Mouse (Mus musculus): ENCODE data around the gene Vmn2r15. TPM values are rescaled to one million over a fixed set of nuclear protein-coding genes. Genes with fewer than 3 reads are reported as not detected.

Gene Vmn2r15
- total and polyA plus RNA-seq, 3 experiments: not detected

Other genes starting within 250 kb of the Vmn2r15 start
- gene Vmn2r11, start 238.1 kb downstream of the Vmn2r15 start, total RNA-seq (2012; rRNA removed): not detected in 2 replicates
- gene Vmn2r11, start 238.1 kb downstream of the Vmn2r15 start, polyA plus RNA-seq (2012; ENCODE audit: insufficient read depth in 1 of 2, insufficient read length in 2 of 2, low read depth in 1 of 2, low replicate concordance in 2 of 2, missing spikeins in 1 of 2): not detected
- not detected in 2 replicates for gene Vmn2r12, start 199.7 kb downstream of the Vmn2r15 start, total RNA-seq (2012; rRNA removed)
- not detected for gene Vmn2r12, start 199.7 kb downstream of the Vmn2r15 start, polyA plus RNA-seq (2012; ENCODE audit: insufficient read depth in 1 of 2, insufficient read length in 2 of 2, low read depth in 1 of 2, low replicate concordance in 2 of 2, missing spikeins in 1 of 2)
- not detected in 2 replicates for gene Vmn2r13, start 105.4 kb downstream of the Vmn2r15 start, total RNA-seq (2012; rRNA removed)
- gene Vmn2r13, start 105.4 kb downstream of the Vmn2r15 start, polyA plus RNA-seq (2012; ENCODE audit: insufficient read depth in 1 of 2, insufficient read length in 2 of 2, low read depth in 1 of 2, low replicate concordance in 2 of 2, missing spikeins in 1 of 2): not detected
- gene Vmn2r14, start 72.9 kb downstream of the Vmn2r15 start, total RNA-seq (2012; rRNA removed): not detected in 2 replicates
- not detected for gene Vmn2r14, start 72.9 kb downstream of the Vmn2r15 start, polyA plus RNA-seq (2012; ENCODE audit: insufficient read depth in 1 of 2, insufficient read length in 2 of 2, low read depth in 1 of 2, low replicate concordance in 2 of 2, missing spikeins in 1 of 2)
- gene Vmn2r16, start 32.5 kb upstream of the Vmn2r15 start, total RNA-seq (2012; rRNA removed): not detected in 2 replicates
- not detected for gene Vmn2r16, start 32.5 kb upstream of the Vmn2r15 start, polyA plus RNA-seq (2012; ENCODE audit: insufficient read depth in 1 of 2, insufficient read length in 2 of 2, low read depth in 1 of 2, low replicate concordance in 2 of 2, missing spikeins in 1 of 2)
- gene Vmn2r17, start 122.0 kb upstream of the Vmn2r15 start, total RNA-seq (2012; rRNA removed): not detected in 2 replicates
- not detected for gene Vmn2r17, start 122.0 kb upstream of the Vmn2r15 start, polyA plus RNA-seq (2012; ENCODE audit: insufficient read depth in 1 of 2, insufficient read length in 2 of 2, low read depth in 1 of 2, low replicate concordance in 2 of 2, missing spikeins in 1 of 2)

Data from MEL (cell line).